Mouse (Mus musculus) hindlimb bud, embryonic 11.5 days (tissue): ENCODE measurements around the gene Cyld.
A peak's percentile ranks its signal among the peaks of the same experiment; 100 is the strongest.

Source experiments
- DNase-seq: peaks from one replicate; pipeline ENCODE4 v3.0.0-alpha.2; 2012; ENCODE audit warnings: low read depth, low spot score; ENCODE audit errors: extremely low spot score

Gene Cyld

GRCm38 (mm10) chr8:88686906-88687235 is 10.0 kb upstream of the Cyld start:
- DNase-seq, result no peak

GRCm38 (mm10) chr8:88689151-88689550 is 7.7 kb upstream of the Cyld start:
- no peak for DNase-seq

GRCm38 (mm10) chr8:88689891-88690290 is 6.9 kb upstream of the Cyld start:
- DNase-seq, result no peak

GRCm38 (mm10) chr8:88691342-88691948 is 5.4 kb upstream of the Cyld start:
- DNase-seq, result no peak

- no peak for DNase-seq
Measured at GRCm38 (mm10) chr8:88691961-88692360, 4.9 kb upstream of the Cyld start.

GRCm38 (mm10) chr8:88692866-88693265 is 4.0 kb upstream of the Cyld start:
- DNase-seq, result no peak

- no peak for DNase-seq
Measured at GRCm38 (mm10) chr8:88693376-88693775, 3.5 kb upstream of the Cyld start.

GRCm38 (mm10) chr8:88694291-88694690 is 2.5 kb upstream of the Cyld start:
- no peak for DNase-seq

- no peak for DNase-seq
Measured at GRCm38 (mm10) chr8:88696228-88696627, 600 bp upstream of the Cyld start.

GRCm38 (mm10) chr8:88697642-88698031 is 809 bp downstream of the Cyld start:
- no peak for DNase-seq

GRCm38 (mm10) chr8:88698048-88698447 is 1.2 kb downstream of the Cyld start:
- DNase-seq, result no peak

GRCm38 (mm10) chr8:88701611-88702010 is 4.8 kb downstream of the Cyld start:
- no peak for DNase-seq

- DNase-seq, result no peak
Measured at GRCm38 (mm10) chr8:88702816-88703215, 6.0 kb downstream of the Cyld start.

GRCm38 (mm10) chr8:88723256-88723963 is 26.6 kb downstream of the Cyld start:
- DNase-seq, result no peak

- DNase-seq, result peak; percentile 83
Measured at GRCm38 (mm10) chr8:88755175-88755791, 58.5 kb downstream of the Cyld start.

GRCm38 (mm10) chr8:88761980-88762379 is 65.2 kb downstream of the Cyld start:
- DNase-seq, result no peak

- DNase-seq, result no peak
Measured at GRCm38 (mm10) chr8:88771241-88771640, 74.4 kb downstream of the Cyld start.

GRCm38 (mm10) chr8:88774593-88775297 is 77.9 kb downstream of the Cyld start:
- DNase-seq, result no peak

- no peak for DNase-seq
Measured at GRCm38 (mm10) chr8:88775298-88775646, 78.4 kb downstream of the Cyld start.

- no peak for DNase-seq
Measured at GRCm38 (mm10) chr8:88780142-88780541, 83.3 kb downstream of the Cyld start.

GRCm38 (mm10) chr8:88781283-88781682 is 84.5 kb downstream of the Cyld start:
- DNase-seq, result no peak

- no peak for DNase-seq
Measured at GRCm38 (mm10) chr8:88783722-88784121, 86.9 kb downstream of the Cyld start.
